Mouse (Mus musculus): ENCODE measurements around the gene Cog7. TPM values are rescaled to one million over a fixed set of nuclear protein-coding genes. Genes with fewer than 3 reads are reported as not detected.
A peak's percentile ranks its signal among the peaks of the same experiment; 100 is the strongest.

Cog7 gene
- total RNA-seq (2021) = 10 to 100 TPM; 26.9 to 35.8 TPM
- 25.7 and 26.9 TPM in 2 replicates for polyA plus RNA-seq (2012; rRNA removed)
- long read RNA-seq, transcript Cog7-201 (17 exons, 2,902 nt) = major isoform, 21 of 25 reads
- long read RNA-seq, partial matches to known transcripts = 1 of 25 reads
- long read RNA-seq, other reads (novel, unspliced or antisense) = 3 of 25 reads

GRCm38 (mm10) chr7:121981307-121981871, at the start of gene Cog7:
Gene Cog7, minus strand, starts transcription at chr7:121981711.
- DNase-seq = peak; percentile 95

- no peak for DNase-seq
These were observed 40.6 kb upstream of the Cog7 start for GRCm38 (mm10) chr7:122022131-122022530.

- peak; percentile 93 for DNase-seq
These were observed 39.3 kb upstream of the Cog7 start, which contains the start of gene Gga2 for GRCm38 (mm10) chr7:122020667-122021354. Gene Gga2, minus strand, starts transcription at chr7:122021222.

- no peak for DNase-seq
These were observed 38.8 kb upstream of the Cog7 start for GRCm38 (mm10) chr7:122020273-122020666.

GRCm38 (mm10) chr7:122018978-122019377, 37.5 kb upstream of the Cog7 start:
- DNase-seq = no peak

GRCm38 (mm10) chr7:122018247-122018646, 36.7 kb upstream of the Cog7 start:
- no peak for DNase-seq

- DNase-seq = peak; percentile 70
These were observed 34.2 kb upstream of the Cog7 start for GRCm38 (mm10) chr7:122015734-122016133.

GRCm38 (mm10) chr7:122015105-122015504, 33.6 kb upstream of the Cog7 start:
- DNase-seq = peak; percentile 81

GRCm38 (mm10) chr7:122012949-122013348, 31.4 kb upstream of the Cog7 start:
- DNase-seq = no peak

- no peak for DNase-seq
These were observed 30.9 kb upstream of the Cog7 start for GRCm38 (mm10) chr7:122012370-122012769.

GRCm38 (mm10) chr7:122000396-122000795, 18.9 kb upstream of the Cog7 start:
- DNase-seq = no peak

GRCm38 (mm10) chr7:121995961-121996360, 14.4 kb upstream of the Cog7 start:
- no peak for DNase-seq

- DNase-seq = peak; percentile 23
These were observed 6.5 kb downstream of the Cog7 start for GRCm38 (mm10) chr7:121975031-121975430.

- DNase-seq = no peak
These were observed 9.8 kb downstream of the Cog7 start for GRCm38 (mm10) chr7:121971698-121972097.

- DNase-seq = no peak
These were observed 11.3 kb downstream of the Cog7 start for GRCm38 (mm10) chr7:121970250-121970649.

GRCm38 (mm10) chr7:121968816-121969215, 12.7 kb downstream of the Cog7 start:
- no peak for DNase-seq

GRCm38 (mm10) chr7:121968242-121968641, 13.3 kb downstream of the Cog7 start:
- DNase-seq = no peak

- DNase-seq = peak; percentile 9
These were observed 15.3 kb downstream of the Cog7 start for GRCm38 (mm10) chr7:121966169-121966568.

- peak; percentile 17 for DNase-seq
These were observed 17.6 kb downstream of the Cog7 start for GRCm38 (mm10) chr7:121963883-121964398.

- DNase-seq = no peak
These were observed 18.9 kb downstream of the Cog7 start for GRCm38 (mm10) chr7:121962571-121962959.

GRCm38 (mm10) chr7:121961913-121962570, 19.5 kb downstream of the Cog7 start:
- DNase-seq = no peak

GRCm38 (mm10) chr7:121955802-121956201, 25.7 kb downstream of the Cog7 start:
- no peak for DNase-seq
